Mouse (Mus musculus) midbrain, embryonic 15.5 days (tissue): ENCODE results near the gene Sorbs1. TPM values are rescaled to one million over a fixed set of nuclear protein-coding genes. Genes with fewer than 3 reads are reported as not detected.

Experiments used
- ATAC-seq: fragments of 200-750 bp; cut with Nextera tagmentation; replicated peaks from 2 replicates; pipeline ENCODE4 v1.8.0; 2017; ENCODE audit warnings: moderate TSS enrichment
- H3K27ac ChIP-seq: fragments of 300-500 bp; sonication (generic); 2 replicates; pipeline ENCODE4 v1.5.1; 2015; ENCODE audit warnings: mild to moderate bottlenecking, inconsistent platforms
- H3K27me3 ChIP-seq: fragments of 300-500 bp; sonication (generic); replicated peaks from 2 replicates; pipeline ENCODE4 v1.6.1; 2015; ENCODE audit warnings: inconsistent platforms
- H3K36me3 ChIP-seq: fragments of 300-500 bp; sonication (generic); replicated peaks from 2 replicates; pipeline ENCODE4 v1.6.1; 2015; ENCODE audit warnings: inconsistent platforms
- H3K4me1 ChIP-seq: fragments of 300-500 bp; sonication (generic); 2 replicates; pipeline ENCODE4 v1.6.1; 2015; ENCODE audit warnings: inconsistent platforms
- H3K4me2 ChIP-seq: fragments of 300-500 bp; sonication (generic); 2 replicates; pipeline ENCODE4 v1.6.1; 2015; ENCODE audit warnings: inconsistent platforms, mild to moderate bottlenecking, moderate library complexity
- H3K4me3 ChIP-seq: fragments of 300-500 bp; sonication (generic); 2 replicates; pipeline ENCODE4 v1.5.1; 2015; ENCODE audit warnings: mild to moderate bottlenecking, inconsistent platforms
- H3K9ac ChIP-seq: fragments of 300-500 bp; sonication (generic); 2 replicates; pipeline ENCODE4 v1.6.1; 2015; ENCODE audit warnings: mild to moderate bottlenecking, inconsistent platforms
- H3K9me3 ChIP-seq: fragments of 300-500 bp; sonication (generic); 2 replicates; pipeline ENCODE4 v1.6.1; 2016; ENCODE audit warnings: inconsistent platforms
- WGBS: fragments of 180-500 bp; shearing (Covaris S2); methylation state at CpG from one replicate; pipeline ENCODE4 v1.1.7; 2015; ENCODE audit warnings: mixed read lengths; 5-methylcytosine and 5-hydroxymethylcytosine counted together
- polyA plus RNA-seq: library from polyadenylated mRNA; unstranded; fragments of >200 nt; fragmentation: Nextera tagmentation; extraction: Ambion mirVana; gene quantifications from 2 replicates; pipeline ENCODE4 v1.2.1, GENCODE M21; 2015

Sorbs1 gene
- polyA plus RNA-seq, 1 experiment from 2014 or later = 93.9 TPM

DNA sequence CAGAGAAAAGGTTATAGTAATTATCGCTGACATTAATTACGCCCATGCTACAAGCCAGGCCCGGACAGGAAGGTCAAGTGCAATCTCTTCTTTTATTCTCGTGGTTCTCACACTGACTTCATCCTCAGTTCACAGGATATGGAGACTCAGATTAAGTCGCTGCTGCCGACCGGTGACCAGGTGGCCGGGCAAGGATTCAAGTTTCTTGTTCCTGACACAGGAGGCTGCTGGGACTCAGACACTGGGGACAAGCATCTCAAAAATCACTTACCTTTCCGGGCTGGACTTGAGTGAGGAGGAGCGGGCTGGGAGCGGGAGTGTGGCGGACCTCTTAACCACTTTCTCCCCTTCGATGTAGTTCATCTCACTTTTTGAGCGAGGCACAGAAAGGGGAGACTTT lies 161.6 kb downstream of the Sorbs1 start:
- no peak for ATAC-seq
- peaks cover 24% of the 10 kb centered on the region for H3K4me1 ChIP-seq
- 80% methylated on average over 14 of the region's 14 CpGs for WGBS
- H3K4me2 ChIP-seq = no peak overlapping the region
- no peak overlapping the region for H3K27ac ChIP-seq
- no peak overlapping the region for H3K4me3 ChIP-seq
- no peak overlapping the region for H3K9ac ChIP-seq
- no peaks in the 10 kb centered on the region for H3K27me3 ChIP-seq
- no peaks in the 10 kb centered on the region for H3K9me3 ChIP-seq
- H3K36me3 ChIP-seq = peaks cover 5% of the 10 kb centered on the region; the same call in 1 of the 2 replicates

DNA sequence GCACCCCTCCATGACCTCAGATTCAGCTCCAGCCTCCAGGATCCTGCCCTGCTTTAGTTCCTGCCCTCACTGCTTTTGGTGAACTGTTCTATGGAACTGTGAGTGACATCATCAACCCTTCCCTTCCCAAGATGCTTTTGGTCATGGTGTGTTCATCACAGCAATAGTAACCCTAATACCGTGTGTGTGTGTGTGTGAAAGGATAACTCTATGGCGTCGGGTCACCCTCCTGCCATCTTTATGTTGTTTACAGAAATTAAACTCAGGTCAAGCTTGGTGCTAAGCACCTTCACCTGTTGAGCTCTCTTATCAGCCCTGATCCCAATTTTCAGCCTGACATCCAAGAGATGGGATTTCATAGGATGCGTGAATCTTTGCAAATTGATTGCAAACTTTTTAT lies 162.7 kb downstream of the Sorbs1 start:
- Histone ChIP-seq H3K27me3 (no peaks in the 10 kb centered on the region), H3K4me1 (peaks cover 24% of the 10 kb centered on the region), H3K4me2 (no peak overlapping the region), H3K27ac (peak overlapping the region; percentile 64; the same call in 1 of the 2 replicates), H3K4me3 (no peak overlapping the region), H3K36me3 (peaks cover 5% of the 10 kb centered on the region; the same call in 1 of the 2 replicates), H3K9me3 (no peaks in the 10 kb centered on the region), H3K9ac (no peak overlapping the region)
- WGBS = 84% methylated on average over 4 of the region's 4 CpGs
- ATAC-seq = no peak

DNA sequence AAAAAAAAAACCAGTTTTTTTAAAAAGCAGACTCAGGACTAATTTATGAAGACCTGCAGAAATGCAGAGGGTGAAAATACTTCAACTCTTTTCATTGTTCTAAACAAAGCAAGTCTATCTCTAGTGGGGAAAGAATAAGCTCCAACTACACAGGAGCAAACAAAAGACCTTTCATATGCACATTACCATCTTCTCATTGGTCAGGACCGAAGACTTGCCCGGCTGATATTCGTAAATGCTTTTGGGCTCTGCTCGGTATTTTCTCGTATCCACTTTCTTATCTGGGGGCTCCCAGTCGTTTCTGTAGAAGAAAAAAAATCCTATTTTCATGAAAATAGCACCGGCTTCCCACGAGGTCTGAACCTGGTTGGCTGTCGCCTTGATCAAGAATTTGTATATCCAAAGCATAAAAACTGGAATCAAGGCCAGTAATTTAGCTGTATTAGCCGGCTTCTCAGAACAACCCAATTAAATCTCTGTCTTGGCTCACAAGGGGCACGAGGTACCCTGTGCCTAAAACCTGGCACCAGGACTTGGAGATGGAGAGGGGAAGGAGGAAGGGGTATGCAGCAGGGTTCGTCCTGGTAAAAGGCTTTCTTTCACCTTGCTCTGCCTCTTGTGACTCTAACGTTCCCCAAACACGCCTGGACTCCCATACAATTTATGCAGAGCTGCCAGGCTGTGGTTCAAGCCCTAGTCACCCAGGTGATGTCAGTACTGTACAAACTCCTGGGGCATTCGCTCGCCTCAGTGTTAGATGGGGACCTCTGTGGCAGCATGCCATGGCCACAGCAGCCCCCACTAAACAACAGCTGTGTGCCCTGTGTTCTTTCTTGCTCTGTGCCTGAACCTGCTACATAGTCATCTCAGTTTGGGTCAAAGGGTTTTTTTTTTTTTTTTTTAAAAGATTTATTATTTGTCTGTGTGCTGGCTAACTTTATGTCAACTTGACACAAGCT lies 163.6 kb downstream of the Sorbs1 start:
- H3K4me3 ChIP-seq = no peak overlapping the region
- no peaks in the 10 kb centered on the region for H3K9me3 ChIP-seq
- peaks cover 24% of the 10 kb centered on the region for H3K4me1 ChIP-seq
- 18% methylated on average over 16 of the region's 16 CpGs for WGBS
- no peak overlapping the region for H3K9ac ChIP-seq
- peak; percentile 62 for ATAC-seq
- H3K36me3 ChIP-seq = peaks cover 5% of the 10 kb centered on the region; the same call in 1 of the 2 replicates
- peak overlapping the region; percentile 64 for H3K27ac ChIP-seq
- H3K4me2 ChIP-seq = peak overlapping the region; percentile 21; the same call in 1 of the 2 replicates
- no peaks in the 10 kb centered on the region for H3K27me3 ChIP-seq

DNA sequence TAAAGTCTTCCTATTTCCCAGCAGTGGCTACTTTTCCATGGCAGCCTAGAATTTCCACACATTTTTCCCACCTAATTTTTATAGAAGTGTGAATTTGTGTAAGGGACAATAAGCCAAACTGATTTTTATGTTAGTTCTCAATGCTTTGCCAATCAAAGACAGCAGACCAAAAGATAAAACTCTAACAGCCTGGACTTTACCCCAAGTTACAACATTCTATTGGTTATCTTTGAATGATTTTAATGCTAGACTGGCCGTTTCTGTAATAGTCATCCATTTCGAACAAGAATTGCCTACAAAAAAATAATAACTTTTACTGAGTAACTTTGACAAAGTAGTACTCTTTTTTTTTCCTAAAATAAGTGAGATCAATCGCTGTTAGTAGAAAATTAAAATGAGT lies 164.3 kb downstream of the Sorbs1 start:
- Histone ChIP-seq H3K9ac (no peak overlapping the region), H3K9me3 (no peaks in the 10 kb centered on the region), H3K27ac (peak overlapping the region; percentile 58), H3K27me3 (no peaks in the 10 kb centered on the region), H3K4me3 (no peak overlapping the region), H3K4me2 (no peak overlapping the region), H3K4me1 (peaks cover 24% of the 10 kb centered on the region), H3K36me3 (peaks cover 5% of the 10 kb centered on the region; the same call in 1 of the 2 replicates)
- WGBS = 55% methylated on average over 3 of the region's 3 CpGs
- no peak for ATAC-seq

DNA sequence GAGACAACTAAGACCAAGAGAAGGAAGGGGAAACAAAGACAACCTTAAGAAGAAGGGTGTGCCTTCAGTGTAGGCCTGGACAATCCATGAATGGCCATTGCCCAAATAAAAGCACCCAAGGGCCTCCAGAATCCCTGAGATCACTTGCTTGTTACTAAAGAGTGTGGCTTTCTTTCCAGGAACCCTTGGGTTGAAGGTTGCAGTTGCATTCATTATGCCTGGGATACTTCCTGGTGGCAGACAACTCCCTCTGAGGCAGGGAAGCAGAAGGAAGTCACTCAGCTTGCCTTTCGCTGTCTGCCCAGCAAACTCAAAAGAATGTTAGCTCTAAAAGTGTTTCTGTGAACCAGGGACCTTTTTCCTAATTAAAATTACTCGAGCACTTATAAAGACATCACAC lies 164.9 kb downstream of the Sorbs1 start:
- 0 out of 2 replicates have a peak, but pooled peaks have one; percentile 12 for ATAC-seq
- no peak overlapping the region for H3K4me2 ChIP-seq
- H3K27ac ChIP-seq = peak overlapping the region; percentile 58
- H3K27me3 ChIP-seq = no peaks in the 10 kb centered on the region
- H3K4me3 ChIP-seq = no peak overlapping the region
- 24% methylated on average over 2 of the region's 2 CpGs for WGBS
- no peak overlapping the region for H3K9ac ChIP-seq
- peaks cover 5% of the 10 kb centered on the region; the same call in 1 of the 2 replicates for H3K36me3 ChIP-seq
- H3K9me3 ChIP-seq = no peaks in the 10 kb centered on the region
- H3K4me1 ChIP-seq = peaks cover 24% of the 10 kb centered on the region

DNA sequence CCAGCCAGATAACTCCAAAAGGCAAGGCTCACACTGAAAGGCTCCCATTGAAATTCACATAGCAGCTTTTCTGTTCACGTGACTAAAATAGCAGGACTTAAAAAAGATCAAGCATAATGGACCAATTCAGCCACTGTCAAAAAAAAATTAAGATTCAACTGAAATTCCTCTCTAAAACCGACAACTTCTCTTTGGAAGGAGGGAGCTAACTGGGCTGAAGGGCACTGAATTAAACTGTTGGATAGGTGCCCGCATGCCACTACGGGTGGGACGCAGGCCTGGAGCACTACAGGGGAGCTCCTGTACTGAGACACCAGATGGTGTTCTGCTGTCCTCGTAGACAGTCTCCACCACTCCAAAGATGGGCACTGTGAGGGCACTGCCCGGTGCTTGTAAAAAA lies 165.4 kb downstream of the Sorbs1 start:
- no peak overlapping the region for H3K9ac ChIP-seq
- 24% methylated on average over 7 of the region's 7 CpGs for WGBS

DNA sequence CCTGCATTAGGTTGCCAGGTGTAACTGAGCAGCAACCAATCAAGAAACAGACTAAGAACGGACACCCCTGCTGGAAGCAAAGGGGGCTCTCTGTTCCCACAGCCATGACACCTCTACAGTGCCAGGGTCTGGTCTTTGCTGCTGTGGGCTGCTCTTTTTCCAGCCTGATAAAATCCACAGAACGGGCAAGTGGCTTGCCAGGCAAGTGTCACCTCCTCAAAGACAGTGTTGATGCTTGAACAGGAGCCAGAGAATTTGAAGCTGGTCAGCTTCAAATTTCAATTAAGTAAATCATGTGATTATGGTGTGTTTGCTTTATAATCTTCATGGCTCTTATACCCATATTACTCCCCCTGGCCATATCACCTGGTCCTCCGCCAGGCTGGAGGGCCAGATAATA lies 166.7 kb downstream of the Sorbs1 start:
- Histone ChIP-seq H3K27me3 (no peaks in the 10 kb centered on the region), H3K9me3 (no peaks in the 10 kb centered on the region), H3K4me2 (no peak overlapping the region), H3K4me3 (no peak overlapping the region), H3K27ac (no peak overlapping the region), H3K9ac (no peak overlapping the region), H3K4me1 (peaks cover 24% of the 10 kb centered on the region), H3K36me3 (no peaks in the 10 kb centered on the region)
- 79% methylated on average over 3 of the region's 3 CpGs for WGBS
- no peak for ATAC-seq

More for the DNA sequence above, 165.4 kb downstream of the Sorbs1 start:
- Histone ChIP-seq H3K27me3 (no peaks in the 10 kb centered on the region), H3K9me3 (no peaks in the 10 kb centered on the region), H3K27ac (peak overlapping the region; percentile 58), H3K4me2 (no peak overlapping the region), H3K4me1 (peaks cover 24% of the 10 kb centered on the region), H3K36me3 (peaks cover 5% of the 10 kb centered on the region; the same call in 1 of the 2 replicates), H3K4me3 (no peak overlapping the region)
- peak; percentile 77 for ATAC-seq

DNA sequence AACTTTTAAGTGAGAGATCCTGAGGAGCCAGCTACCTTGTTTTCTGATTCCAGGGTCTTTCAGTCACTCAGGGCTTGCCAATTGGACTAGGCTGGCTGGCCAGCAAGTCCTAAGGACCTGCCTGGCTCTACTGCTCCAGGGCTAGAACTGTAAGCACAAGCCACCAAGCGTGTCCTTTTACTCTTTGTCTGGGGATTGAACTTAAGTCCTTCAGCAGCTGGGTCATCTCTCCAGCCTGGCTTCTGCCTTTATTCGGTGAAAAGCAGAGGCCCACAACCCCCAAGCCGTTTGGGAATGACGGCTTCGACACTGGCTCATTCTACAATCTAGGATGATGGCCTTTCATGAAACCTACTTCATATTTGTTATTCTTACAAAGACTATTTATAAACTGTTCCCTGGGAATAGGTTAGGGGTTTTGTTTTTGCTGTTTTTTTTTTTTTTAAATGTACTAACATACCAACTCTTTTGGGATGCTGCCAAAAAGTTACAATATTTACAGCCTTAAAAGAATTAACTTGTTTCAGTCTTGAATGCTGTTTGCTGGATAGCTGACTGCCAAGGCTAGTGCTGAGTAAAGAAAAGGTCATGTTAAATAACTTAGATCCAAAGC lies 167.2 kb downstream of the Sorbs1 start:
- WGBS = 49% methylated on average over 5 of the region's 5 CpGs
- ATAC-seq = no peak

DNA sequence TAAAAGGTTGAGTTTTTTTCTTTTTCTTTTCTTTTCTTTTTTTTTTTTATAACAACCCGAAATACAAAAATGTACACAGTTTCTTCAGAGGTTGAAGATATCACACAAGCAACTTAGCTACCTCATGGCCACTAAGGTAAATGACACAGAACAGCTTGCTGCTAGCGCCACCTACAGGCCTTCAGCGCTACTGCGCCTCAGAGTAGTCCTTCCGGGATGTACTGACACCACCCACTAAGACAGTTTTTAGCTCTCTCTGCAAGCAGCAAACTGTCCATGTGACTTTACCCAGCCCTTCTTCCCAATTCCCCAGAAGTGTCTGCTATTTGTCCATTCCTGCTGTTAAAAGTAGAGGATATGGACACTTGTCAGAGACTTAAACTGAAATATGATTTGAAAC lies 167.9 kb downstream of the Sorbs1 start:
- H3K27me3 ChIP-seq = no peaks in the 10 kb centered on the region
- WGBS = 16% methylated on average over 5 of the region's 5 CpGs
- peaks cover 24% of the 10 kb centered on the region for H3K4me1 ChIP-seq
- H3K9me3 ChIP-seq = no peaks in the 10 kb centered on the region
- no peak for ATAC-seq
- H3K36me3 ChIP-seq = no peaks in the 10 kb centered on the region
- no peak overlapping the region for H3K9ac ChIP-seq
- H3K4me3 ChIP-seq = no peak overlapping the region
- no peak overlapping the region for H3K27ac ChIP-seq
- H3K4me2 ChIP-seq = no peak overlapping the region

More for the DNA sequence above, 167.2 kb downstream of the Sorbs1 start:
- H3K27me3 ChIP-seq = no peaks in the 10 kb centered on the region
- no peak overlapping the region for H3K4me2 ChIP-seq
- H3K9ac ChIP-seq = no peak overlapping the region
- no peak overlapping the region for H3K4me3 ChIP-seq
- peaks cover 24% of the 10 kb centered on the region for H3K4me1 ChIP-seq
- H3K36me3 ChIP-seq = no peaks in the 10 kb centered on the region
- H3K27ac ChIP-seq = no peak overlapping the region
- H3K9me3 ChIP-seq = no peaks in the 10 kb centered on the region

DNA sequence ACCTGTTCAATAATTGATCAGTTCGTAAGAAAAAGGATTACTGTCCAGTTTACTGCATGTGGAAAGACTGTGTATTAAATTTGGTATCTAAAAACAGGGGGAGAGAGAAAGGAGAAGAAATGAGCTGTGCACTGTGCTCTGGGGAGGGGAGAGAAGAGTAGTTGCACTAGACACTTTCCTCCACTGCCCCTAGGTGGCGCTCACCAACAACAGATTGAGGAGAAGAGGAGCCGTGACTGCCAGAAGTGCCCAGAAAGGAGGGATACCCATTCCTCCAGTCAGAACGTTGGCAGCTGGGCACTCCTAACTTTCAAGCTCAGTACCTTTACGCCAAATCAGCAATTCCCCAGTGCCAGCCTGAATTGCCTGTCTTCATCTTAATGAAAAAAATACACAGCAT lies 170.6 kb downstream of the Sorbs1 start:
- H3K9ac ChIP-seq = no peak overlapping the region
- no peaks in the 10 kb centered on the region for H3K27me3 ChIP-seq
- WGBS = 2% methylated on average over 5 of the region's 5 CpGs
- H3K4me1 ChIP-seq = peaks cover 5% of the 10 kb centered on the region; the same call in 1 of the 2 replicates
- H3K4me2 ChIP-seq = no peak overlapping the region
- H3K36me3 ChIP-seq = no peaks in the 10 kb centered on the region
- ATAC-seq = peak; percentile 67
- no peaks in the 10 kb centered on the region for H3K9me3 ChIP-seq
- no peak overlapping the region for H3K27ac ChIP-seq
- no peak overlapping the region for H3K4me3 ChIP-seq

DNA sequence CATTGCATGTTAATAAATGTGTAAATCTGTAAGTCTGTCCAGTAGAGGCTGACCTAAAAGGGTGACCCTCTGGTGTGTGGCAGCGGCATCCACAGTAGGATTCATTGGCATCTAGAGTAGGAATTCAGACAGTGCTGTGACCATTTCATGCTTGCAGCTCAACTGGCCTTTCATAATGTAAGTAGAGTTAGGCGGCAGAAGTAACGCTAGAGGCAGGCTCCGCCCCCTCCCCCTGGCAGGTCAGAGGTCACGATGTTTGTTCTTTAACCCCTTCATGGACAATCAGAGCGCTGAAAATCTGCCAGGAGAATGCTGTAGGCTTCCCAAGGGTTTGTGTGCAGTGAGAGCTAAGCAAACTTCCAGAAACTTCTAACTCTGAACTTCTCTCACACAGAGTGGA lies 172.4 kb downstream of the Sorbs1 start:
- Histone ChIP-seq H3K27me3 (no peaks in the 10 kb centered on the region), H3K27ac (no peak overlapping the region), H3K4me3 (no peak overlapping the region), H3K9me3 (no peaks in the 10 kb centered on the region), H3K4me1 (no peaks in the 10 kb centered on the region), H3K4me2 (no peak overlapping the region), H3K9ac (no peak overlapping the region), H3K36me3 (no peaks in the 10 kb centered on the region)
- WGBS = 13% methylated on average over 6 of the region's 6 CpGs
- ATAC-seq = no peak

DNA sequence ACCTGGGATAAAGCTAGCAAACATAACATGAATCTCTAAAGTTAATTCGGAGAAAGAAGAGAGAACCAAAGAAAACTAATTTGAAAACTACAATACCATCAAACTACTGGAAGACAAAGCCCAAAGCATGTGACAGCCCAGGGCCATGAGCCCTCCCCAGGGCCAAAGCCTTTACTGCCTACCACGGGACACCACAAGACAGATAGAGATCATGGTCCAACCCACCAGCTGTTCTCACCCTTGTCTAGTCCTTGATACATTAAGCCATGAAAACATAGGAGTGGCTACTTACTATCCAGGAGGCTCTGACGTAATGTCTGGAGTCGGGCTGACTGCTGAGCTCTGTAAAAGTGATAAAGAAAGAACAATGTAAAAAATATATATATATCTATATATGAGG lies 176.9 kb downstream of the Sorbs1 start:
- ATAC-seq = no peak
- Histone ChIP-seq H3K27me3 (no peaks in the 10 kb centered on the region), H3K9me3 (no peaks in the 10 kb centered on the region), H3K36me3 (no peaks in the 10 kb centered on the region), H3K4me1 (no peaks in the 10 kb centered on the region), H3K9ac (no peak overlapping the region), H3K27ac (no peak overlapping the region), H3K4me3 (no peak overlapping the region), H3K4me2 (no peak overlapping the region)
- 85% methylated on average over 4 of the region's 4 CpGs for WGBS
